Mouse (Mus musculus) heart, postnatal 0 days (tissue): ENCODE results near the gene Selenoo.

ENCODE experiments used
- CTCF ChIP-seq: IDR thresholded peaks from 2 replicates; pipeline ENCODE4 v1.5.1; 2016; ENCODE audit warnings: antibody characterized with exemption, control low read depth, low read depth
- EP300 ChIP-seq: IDR thresholded peaks from 2 replicates; pipeline ENCODE4 v1.6.1; 2016; ENCODE audit warnings: antibody characterized with exemption, low read depth

- TF ChIP-seq CTCF (no peak), EP300 (no peak)
These were observed 13.3 kb upstream of the Selenoo start for GRCm38 (mm10) chr15:89075478-89076147.
